Mouse (Mus musculus) lung, adult 2 months (tissue): Measurements from ENCODE around the gene Itga1.

Experiments used
- CTCF ChIP-seq: fragments of 200-500 bp; IDR thresholded peaks from 2 replicates; pipeline ENCODE4 v1.5.1; 2011; ENCODE audit warnings: mild to moderate bottlenecking, low read length, control low read depth; ENCODE audit not compliant: insufficient read depth
- POLR2A ChIP-seq: fragments of 200-500 bp; IDR thresholded peaks from 2 replicates; pipeline ENCODE4 v1.6.1; 2011; ENCODE audit warnings: low read depth, mild to moderate bottlenecking, control low read depth, low read length, borderline replicate concordance; ENCODE audit errors: extremely low read depth

- TF ChIP-seq CTCF (no peak), POLR2A (no peak)
These were observed 40.3 kb upstream of the Itga1 start for GRCm38 (mm10) chr13:115142066-115142465.
